Mouse (Mus musculus): Measurements from ENCODE around the gene Dcst2.
A peak's percentile ranks its signal among the peaks of the same experiment; 100 is the strongest.

Gene Dcst2

DNA sequence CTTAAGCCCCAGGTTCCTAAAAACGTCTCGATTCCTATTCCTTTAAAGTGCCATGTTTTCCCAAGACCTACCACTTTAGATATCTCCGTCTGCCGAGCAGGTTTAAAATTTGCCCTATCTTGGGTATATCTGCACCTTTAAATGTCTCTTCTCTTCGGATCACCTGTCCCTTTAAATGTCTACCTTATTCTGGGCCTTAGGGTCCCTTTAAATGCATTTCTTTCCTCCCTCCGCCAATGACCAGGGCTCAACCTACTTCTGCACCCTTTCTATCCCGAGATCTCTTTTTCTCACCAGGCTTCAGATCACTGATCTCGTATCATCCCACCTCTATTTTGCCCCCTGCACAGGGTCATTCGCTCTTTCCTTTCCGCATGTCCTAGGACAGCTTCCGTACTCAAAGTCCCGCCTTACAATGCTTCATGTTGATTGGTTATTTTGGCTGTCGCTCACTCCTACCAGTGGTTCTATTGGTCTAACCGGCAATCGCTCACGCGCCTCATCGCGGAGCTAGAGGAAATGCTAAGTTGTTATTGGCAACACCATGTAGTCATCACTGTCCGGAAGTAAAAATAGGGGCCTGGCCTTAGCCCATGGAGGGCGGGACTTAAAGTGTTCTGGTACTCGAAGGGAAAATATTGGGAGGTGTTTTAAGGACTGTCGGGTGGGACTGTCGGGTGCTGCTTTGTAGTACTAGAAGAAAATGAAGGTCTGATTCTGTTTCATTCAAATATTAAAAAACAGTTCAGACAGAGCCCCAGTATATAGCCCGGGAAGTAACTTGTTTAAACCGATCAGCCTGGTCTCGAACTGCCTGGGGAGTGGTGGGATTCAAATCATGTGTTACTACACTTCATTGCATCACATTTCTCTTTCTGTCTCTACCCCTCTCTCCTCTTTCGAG, 50.0 kb downstream of the Dcst2 start, which contains the start of gene Flad1:
Gene Flad1 (minus strand): TSS at position 381 of the 904 bp plus-strand sequence.
- DNase-seq (ENCODE audit: low read depth), result peak; percentile 100

- DNase-seq (ENCODE audit: low read depth), result no peak
These were observed 54.4 kb downstream of the Dcst2 start for GRCm38 (mm10) chr3:89416158-89416557.

- no peak for DNase-seq (ENCODE audit: low read depth)
These were observed 55.4 kb downstream of the Dcst2 start for GRCm38 (mm10) chr3:89417131-89417530.

- no peak for DNase-seq (ENCODE audit: low read depth)
These were observed 56.0 kb downstream of the Dcst2 start for GRCm38 (mm10) chr3:89417840-89418169.

GRCm38 (mm10) chr3:89418170-89418860, 56.5 kb downstream of the Dcst2 start, which contains the start of the genes Cks1b and Shc1:
Gene Cks1b, minus strand, starts transcription at chr3:89418383.
Gene Shc1, plus strand, starts transcription at chr3:89418443.
- peak; percentile 98 for DNase-seq (ENCODE audit: low read depth)

GRCm38 (mm10) chr3:89418861-89419250, 57.1 kb downstream of the Dcst2 start:
- DNase-seq (ENCODE audit: low read depth), result no peak

GRCm38 (mm10) chr3:89419571-89419970, 57.8 kb downstream of the Dcst2 start:
- no peak for DNase-seq (ENCODE audit: low read depth)

DNA sequence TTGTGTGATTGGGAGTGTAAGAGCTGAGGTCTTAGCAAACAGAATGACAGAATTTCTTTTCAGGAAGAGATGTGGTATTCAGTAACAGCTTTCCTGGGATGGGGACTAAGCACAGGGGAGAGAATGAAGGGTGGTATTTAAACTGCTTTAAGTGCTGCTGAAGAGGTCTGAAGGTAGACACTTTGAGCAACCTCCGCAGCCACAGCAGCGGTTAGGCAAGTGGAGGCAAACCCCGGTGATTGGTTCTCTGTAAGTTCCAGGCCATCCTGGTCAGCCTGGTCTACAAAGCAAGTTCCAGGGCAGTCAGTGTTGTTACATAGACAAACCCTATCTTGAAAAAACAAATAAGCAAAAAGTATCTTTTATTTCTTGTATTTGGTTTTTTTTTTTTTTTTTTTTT, 58.2 kb downstream of the Dcst2 start:
- no peak for DNase-seq (ENCODE audit: low read depth)

DNA sequence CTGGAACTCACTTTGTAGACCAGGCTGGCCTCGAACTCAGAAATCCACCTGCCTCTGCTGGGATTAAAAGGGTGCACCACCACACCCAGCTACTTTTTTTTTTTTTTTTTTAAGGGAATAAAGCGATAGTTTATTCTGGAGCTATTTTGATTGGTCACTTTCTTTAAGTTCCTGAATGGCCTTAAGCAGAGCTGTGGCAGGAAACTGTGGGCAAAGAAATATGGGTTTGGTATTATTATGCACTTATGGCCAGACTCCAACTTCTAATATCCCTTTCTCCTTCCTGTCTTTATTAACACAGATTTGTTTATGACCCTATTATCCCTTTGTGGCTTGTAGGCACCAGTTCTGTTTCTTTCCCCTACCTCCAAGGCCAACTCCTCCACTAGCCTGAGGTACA, 58.6 kb downstream of the Dcst2 start:
- DNase-seq (ENCODE audit: low read depth), result no peak

DNA sequence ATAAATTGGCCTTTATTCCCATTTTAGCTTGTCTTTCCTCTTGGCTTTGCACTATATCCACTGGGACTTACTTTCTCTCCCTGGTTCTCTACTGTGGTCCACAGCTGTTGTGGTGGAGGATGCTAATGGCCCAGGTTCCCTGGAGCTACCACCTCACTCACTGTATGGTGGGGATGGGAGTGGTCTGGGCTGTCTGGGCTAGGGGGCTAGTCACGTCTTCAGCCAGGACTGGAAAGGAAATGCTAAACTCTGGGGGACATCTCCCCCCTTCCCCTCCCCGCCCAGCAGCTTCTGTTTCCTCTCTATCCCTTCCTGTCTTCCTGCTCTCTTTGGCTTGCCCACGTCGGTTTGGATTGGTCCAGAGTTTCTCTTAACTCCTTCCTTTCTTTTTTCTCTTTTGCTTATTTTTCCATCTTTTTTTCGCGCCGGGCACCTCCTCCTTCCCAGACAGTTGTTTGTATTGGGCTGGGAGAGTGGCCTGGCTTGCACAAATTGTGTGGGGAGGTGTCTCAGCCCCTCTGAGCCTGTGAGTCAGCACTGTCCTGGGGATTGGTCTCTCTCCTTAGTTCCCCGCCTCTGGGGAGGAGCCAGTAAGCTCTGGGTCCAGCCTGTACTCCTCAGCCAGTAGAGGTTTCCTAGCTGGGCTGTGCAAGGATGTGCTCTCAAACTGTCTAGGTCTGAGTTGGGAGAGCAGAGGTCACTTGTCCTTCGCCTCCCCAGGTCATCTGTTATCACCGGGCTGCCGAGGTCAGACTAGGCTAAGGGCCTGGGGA, 59.4 kb downstream of the Dcst2 start:
- peak; percentile 78 for DNase-seq (ENCODE audit: low read depth)

DNA sequence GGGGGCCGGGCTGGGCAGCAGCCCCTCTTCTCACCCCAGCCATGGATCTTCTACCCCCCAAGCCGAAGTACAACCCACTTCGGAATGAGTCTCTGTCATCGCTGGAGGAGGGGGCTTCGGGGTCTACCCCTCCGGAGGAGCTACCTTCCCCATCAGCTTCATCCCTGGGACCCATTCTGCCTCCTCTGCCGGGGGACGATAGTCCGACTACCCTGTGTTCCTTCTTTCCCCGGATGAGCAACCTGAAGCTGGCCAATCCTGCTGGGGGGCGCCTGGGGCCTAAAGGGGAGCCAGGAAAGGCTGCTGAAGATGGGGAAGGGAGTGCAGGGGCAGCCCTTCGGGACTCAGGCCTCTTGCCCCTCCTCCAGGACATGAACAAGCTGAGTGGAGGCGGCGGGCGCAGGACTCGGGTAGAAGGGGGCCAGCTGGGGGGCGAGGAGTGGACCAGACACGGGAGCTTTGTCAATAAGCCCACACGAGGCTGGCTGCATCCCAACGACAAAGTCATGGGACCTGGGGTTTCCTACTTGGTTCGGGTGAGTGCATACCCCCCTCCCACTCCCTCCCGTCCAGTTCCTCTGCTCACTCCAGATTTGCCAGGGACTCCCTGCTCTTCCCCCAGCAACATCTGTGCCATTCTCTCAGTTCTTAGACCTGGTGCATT, 60.2 kb downstream of the Dcst2 start:
- DNase-seq (ENCODE audit: low read depth), result no peak

GRCm38 (mm10) chr3:89422556-89423205, 60.9 kb downstream of the Dcst2 start:
- no peak for DNase-seq (ENCODE audit: low read depth)

DNA sequence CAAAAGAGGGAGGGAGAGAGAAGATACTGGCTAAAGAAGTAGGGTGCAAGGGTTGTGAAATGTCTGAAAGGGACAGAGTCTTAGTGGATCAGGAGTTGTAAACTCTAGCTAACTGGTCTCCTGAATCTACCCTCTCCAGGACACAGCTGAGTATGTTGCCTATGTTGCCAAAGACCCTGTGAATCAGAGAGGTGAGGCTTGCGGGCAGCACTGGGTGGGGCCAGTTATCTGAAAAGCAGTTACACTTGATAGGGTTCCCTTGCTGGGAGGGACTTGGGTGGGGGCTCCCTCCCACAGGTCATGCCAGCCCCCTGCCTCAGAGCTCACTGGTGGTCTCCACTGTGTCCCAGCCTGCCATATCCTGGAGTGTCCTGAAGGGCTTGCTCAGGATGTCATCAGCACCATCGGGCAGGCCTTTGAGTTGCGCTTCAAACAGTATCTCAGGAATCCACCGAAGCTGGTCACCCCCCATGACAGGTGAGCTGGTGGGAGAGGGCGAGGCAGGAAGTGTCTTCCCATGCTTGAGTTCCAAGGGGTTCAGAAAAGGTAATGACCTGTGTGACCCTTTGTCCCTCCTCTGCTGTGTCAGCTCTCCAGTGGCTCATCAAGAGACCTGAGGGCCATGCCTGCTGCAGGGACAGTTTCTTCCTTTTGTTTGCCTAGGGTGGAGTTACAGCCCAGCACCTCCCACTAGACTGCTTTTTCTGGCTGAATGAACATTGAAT, 62.8 kb downstream of the Dcst2 start:
- DNase-seq (ENCODE audit: low read depth), result no peak

DNA sequence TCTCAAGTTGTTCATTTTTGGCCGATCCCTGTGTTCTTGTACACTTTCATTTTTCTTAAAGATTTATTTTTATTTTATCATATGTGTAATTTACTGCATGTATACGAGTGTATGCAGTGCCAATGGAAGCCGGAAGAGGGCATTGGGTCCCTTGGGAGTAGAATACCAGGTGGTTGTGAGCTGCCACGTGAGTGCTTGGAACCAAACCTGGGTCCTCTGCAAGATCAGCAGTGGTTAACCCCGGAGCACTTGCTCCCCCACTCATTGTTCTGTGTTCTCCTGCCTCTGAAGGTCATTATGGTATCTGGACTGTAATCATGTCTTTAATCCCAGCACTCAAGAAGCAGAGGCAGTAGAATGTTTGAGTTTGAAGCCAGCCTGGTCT, 63.4 kb downstream of the Dcst2 start:
- DNase-seq (ENCODE audit: low read depth), result no peak

- peak; percentile 88 for DNase-seq (ENCODE audit: low read depth)
These were observed 64.1 kb downstream of the Dcst2 start for GRCm38 (mm10) chr3:89425876-89426275.

All from c-Kit-positive CD71-positive TER-119-negative erythroid progenitor cells, embryonic 14.5 days (primary cell).